Mouse (Mus musculus): Measurements from ENCODE around the gene Hoxa9.

The Hoxa9 gene

DNA sequence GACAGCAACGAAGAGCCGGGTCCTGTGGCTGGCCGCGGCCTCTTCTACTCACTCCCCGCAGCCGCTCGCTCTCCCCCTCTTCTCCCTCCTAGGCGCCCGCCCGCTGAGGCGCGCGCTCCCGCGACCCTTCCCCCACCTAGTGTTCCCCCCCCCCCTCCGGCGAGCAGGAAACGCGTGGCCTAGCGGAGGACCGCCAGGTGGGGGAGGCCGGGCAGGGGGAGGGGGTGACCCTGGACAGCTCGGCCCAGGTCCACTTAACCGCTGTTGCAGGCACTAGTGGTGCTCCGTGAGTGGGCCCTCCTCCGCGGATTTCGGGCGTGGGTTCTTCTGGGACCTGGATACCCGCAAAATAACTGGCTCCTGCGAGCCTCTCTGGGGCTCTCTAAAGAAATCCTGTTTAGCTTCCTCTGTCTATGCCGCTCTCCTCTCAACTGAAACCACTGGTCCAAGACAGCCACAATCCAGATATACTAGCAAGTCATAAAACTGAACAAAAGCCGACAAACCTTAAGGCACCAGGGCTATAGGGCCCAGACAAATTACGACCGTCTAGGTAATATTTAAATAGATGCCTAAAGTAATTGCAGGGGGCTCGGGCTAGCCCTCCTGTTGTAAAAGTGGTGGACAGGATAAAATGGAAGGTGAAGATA, at the start of gene Hoxa9:
TSS of gene Hoxa9 (minus strand) at position 574 of the 650 bp plus-strand sequence.
- DNase-seq (ENCODE audit: low spot score) = no peak

DNA sequence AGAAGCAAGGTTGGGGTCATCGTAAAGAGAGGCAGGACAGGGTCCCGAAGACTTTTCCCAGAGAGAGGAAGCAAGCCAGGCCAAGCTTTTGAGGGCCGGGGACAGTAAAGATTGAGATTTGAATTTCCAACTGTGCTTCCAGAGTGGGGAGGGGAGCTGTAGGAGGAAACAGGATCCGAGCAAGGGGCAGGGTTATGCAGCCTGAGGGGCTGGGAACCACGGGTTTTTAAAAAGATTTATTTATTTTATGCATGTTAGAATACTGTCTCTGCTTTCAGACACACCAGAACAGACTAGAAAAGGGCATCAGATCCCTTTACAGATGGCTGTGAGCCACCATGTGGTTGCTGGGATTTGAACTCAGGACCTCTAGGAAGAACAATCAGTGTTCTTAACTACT, 46.0 kb upstream of the Hoxa9 start:
- no peak for DNase-seq (ENCODE audit: low spot score)

DNA sequence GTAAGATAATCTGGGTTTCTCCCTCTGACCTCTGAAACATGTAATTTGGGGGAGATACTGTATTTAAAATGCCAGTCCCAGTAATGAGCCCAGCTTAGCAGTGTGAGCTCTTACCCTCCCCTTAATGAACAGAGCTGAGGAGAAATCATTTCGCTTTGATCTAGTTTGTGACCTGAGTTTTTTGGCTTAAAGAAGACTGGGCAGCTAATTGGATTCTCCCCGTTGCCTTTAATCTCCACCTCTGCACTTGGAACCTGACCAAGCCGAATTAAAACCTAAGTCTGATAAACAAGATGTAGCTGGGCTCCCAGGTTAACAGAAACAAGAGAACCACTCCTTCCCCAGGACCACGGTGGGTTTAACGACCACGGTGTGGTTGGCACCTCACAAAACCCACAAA, 45.5 kb upstream of the Hoxa9 start:
- DNase-seq (ENCODE audit: low spot score) = no peak

GRCm38 (mm10) chr6:52275563-52276280, 44.8 kb upstream of the Hoxa9 start:
- DNase-seq (ENCODE audit: low spot score) = no peak

DNA sequence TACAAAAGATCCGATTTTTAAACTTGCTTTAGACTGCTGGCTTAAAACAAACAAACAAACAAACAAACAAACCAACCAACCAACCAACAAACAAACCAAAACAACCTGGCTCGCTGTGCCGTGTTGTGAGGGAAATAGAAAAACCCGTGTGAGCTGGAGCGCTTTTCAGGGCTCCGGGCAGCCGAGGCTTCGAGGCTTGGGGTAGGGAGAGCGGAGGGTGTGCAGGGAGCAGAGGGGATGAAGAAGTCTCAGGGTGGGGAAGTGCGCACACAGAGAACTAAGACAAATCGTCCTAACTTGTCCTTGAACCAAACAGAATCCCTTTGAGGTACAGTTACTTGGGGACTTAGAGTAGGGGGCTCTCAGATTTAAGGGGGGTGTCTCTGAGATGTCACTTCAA, 43.7 kb upstream of the Hoxa9 start:
- DNase-seq (ENCODE audit: low spot score) = no peak

GRCm38 (mm10) chr6:52273656-52274280, 42.9 kb upstream of the Hoxa9 start:
- DNase-seq (ENCODE audit: low spot score) = no peak

DNA sequence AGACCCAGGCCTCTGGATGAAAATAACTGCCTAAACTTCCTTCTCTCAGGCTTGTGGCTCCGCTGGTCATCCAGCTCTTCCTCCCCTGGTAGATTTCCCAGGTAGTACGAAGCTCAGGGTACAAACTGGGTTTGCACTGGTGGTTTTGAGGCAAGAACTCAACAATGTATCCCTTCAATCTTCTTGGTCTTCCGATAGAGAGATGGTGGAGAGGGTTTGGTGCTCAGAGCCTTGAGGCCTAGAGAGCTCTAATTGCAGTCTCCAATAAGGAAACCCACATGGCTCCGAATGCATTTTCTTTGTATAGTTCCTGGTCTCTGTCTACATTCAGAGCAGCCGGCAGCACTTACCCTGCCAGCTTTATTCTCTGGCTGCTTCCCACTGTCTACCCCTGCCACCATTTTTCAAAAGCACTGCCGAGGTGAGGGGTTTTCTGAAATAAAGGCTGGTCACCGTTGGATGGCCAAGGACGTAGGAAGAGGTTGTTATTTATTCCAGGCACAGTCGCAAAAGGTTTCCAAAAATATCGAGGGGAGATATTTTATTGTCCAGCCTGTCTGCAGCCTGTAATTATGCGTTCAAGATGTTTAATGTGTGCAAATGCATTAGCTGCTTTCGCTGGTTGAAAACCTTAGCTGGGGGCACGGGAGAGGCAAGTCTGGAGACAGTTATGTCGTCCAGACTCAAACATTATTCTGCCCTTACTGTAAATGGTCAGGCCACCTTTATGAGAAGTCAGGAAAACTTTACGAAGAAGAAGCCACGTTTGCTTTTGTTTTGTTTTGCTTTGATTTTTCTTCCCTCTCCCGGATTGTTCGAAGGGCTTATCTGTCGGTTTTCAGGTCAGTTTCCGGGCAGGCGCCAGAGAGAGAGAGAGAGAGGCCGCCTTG, 42.1 kb upstream of the Hoxa9 start:
- DNase-seq (ENCODE audit: low spot score) = no peak

DNA sequence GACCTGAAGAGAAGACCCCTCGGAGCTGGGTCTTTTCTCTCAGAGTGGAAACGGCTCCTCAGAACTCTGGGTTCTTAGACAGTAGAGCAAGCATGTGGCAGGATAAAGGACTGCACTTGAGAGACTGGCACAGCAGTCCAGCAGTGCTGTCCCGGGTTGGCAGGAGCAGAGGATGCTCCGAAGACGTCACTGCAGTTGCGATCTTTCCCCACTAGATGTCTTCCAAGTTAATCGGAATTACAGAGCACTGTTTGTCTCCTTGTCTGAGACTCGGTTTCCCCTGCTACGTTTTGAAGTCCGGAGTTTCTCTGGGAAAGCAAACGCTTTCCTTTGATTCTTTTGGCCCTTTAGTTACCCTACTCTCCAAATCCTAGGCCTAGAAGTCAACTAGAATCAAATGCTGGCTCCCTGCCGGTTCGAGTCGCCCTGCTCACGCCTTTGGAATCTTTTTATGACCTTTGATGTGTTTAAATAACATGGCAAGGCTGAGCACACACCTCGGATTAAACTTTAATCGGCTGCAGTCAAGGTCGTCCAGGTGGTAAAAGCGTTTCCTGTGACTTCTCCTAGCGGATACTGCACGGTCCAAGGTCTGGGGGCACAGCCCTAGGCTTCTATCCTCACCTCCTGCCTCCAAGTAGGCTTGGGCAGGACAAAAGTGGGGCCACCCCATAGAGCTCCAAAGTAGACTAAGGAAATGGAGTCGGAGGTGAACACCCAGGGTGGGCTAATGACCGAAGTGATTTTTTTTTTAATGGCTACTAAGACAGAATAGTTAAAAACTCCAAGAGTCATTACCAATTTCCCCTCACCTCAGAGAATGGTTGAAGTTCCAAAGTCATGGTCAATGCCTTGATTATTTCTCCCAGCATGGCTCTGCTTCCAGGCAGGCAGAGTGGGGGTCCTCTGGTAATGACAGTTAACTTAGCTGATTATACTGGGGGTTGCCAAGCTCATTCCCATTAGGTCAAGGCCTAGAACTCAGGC, 39.9 kb upstream of the Hoxa9 start:
- no peak for DNase-seq (ENCODE audit: low spot score)

GRCm38 (mm10) chr6:52268756-52269155, 37.9 kb upstream of the Hoxa9 start:
- no peak for DNase-seq (ENCODE audit: low spot score)

DNA sequence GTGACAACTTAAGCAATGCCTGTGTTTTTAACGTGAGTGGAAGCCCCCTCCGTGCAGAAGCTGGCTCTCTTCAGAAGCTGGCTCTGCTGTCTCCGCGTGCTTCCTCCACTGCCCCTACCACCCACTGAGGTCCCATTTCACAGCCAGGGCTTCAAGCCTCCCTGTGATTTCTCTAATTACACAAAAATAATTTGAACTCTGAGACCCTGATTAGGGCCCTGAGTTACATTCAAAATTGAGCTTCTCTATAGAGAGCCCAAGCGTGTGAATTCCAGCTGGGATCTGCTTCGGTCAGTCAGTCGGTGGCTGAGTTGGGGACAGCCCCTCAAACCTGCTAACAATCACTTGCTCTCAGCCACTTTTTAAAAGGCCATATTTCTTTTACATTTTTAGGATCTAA, 37.5 kb upstream of the Hoxa9 start:
- no peak for DNase-seq (ENCODE audit: low spot score)

DNA sequence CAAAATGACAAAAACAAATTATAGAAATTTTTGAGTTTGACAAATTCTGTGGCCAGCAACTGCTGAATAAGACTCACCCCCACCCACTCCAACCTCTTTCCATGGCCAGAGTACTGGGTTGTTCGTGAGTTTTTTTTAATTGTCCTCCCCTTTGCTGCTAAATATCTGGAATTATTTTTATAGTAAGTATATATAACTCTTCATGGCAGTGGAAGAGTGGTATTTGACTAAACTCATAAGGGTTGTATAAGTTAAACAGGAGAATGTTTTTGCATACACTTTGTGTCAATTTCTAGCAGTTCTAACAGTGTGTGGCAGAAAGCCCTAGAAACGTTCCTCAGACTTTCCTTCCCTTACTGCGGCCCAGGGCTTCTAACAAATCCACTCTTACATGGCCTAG, 36.8 kb upstream of the Hoxa9 start:
- no peak for DNase-seq (ENCODE audit: low spot score)

DNA sequence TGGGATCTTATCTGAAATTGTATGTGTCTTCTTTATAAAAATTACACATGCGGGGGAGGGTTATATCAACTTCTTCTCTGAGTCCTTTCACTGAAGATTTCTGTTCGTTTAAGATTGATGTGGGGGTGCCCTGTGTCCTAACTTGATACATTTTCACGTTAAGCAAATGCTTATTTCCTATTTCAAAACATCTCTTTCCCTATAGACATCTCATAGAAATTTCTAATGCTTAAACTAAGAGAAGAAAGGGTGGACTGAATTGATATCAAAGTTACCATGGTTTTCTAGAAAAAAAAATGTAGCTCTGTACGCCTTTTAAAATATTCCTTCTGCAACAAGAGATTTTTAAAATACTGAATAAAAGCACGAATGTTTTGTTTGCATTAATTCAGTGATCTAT, 36.3 kb upstream of the Hoxa9 start:
- DNase-seq (ENCODE audit: low spot score) = no peak

DNA sequence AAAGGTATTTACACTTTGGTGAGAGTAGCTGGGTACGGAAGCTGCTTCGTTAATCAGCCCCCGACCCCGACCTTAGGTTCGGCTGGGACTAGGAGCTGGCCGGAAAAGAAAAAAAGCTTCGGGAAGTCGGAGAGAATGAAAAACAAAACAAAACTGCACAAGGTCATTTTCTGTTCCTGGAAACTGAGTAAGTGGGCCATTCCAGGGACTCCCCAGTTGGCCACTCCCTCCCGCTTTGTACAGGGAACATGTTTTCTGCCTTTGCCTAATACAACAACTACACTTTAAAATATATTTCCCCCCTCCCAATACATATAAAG, 35.7 kb upstream of the Hoxa9 start:
- no peak for DNase-seq (ENCODE audit: low spot score)

DNA sequence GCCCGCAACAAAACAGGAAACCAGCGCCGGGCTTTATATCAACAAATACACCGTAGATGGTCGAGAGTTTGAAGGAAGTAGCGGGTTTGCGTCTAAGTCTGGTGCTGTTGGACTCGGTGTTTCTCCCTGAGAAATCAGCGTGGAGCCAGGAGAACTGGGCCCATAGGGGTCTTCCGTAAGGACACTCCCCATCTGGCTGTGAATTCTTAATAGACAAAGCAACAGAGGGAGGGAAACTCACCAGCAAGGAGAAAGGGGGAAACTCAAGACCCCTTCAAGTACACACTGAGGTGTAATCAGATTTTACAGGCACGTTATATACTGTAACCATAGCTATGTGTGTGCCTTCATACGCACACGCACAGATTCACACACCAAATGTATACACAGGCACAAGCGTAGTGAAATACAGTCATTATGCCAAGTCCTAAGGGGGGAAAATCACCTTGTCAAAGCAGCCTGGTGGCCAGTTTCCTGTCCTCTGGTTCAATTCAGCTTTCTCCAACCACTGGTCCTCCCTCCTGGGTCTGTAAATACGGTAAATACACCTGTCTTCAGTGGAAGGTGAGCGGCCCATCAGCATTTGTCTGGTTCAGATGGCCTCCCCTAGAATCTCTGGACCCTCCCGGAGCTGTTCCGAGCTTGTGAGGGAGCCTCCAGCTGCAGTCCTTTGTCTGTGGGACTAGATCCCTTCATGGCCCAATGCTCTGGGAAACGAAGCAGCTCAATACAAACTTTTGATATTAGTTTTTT, 35.2 kb upstream of the Hoxa9 start:
- DNase-seq (ENCODE audit: low spot score) = no peak

GRCm38 (mm10) chr6:52265306-52265912, 34.5 kb upstream of the Hoxa9 start:
- DNase-seq (ENCODE audit: low spot score) = no peak

- DNase-seq (ENCODE audit: low spot score) = no peak
These were observed 33.4 kb upstream of the Hoxa9 start for GRCm38 (mm10) chr6:52264106-52264790.

DNA sequence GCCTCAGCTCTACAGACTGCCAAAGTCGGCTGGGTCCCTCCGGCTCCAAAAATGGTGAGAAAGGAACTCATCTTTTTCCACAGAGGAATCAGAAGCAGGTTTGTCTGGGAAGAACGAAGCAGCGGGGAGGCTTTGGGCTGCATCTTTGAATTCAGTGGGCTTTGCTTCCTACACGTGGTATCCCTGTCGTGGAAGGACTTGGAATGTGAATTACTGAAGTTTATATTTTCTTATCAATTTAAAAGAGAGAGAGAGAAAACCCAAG, 32.4 kb upstream of the Hoxa9 start:
- no peak for DNase-seq (ENCODE audit: low spot score)

DNA sequence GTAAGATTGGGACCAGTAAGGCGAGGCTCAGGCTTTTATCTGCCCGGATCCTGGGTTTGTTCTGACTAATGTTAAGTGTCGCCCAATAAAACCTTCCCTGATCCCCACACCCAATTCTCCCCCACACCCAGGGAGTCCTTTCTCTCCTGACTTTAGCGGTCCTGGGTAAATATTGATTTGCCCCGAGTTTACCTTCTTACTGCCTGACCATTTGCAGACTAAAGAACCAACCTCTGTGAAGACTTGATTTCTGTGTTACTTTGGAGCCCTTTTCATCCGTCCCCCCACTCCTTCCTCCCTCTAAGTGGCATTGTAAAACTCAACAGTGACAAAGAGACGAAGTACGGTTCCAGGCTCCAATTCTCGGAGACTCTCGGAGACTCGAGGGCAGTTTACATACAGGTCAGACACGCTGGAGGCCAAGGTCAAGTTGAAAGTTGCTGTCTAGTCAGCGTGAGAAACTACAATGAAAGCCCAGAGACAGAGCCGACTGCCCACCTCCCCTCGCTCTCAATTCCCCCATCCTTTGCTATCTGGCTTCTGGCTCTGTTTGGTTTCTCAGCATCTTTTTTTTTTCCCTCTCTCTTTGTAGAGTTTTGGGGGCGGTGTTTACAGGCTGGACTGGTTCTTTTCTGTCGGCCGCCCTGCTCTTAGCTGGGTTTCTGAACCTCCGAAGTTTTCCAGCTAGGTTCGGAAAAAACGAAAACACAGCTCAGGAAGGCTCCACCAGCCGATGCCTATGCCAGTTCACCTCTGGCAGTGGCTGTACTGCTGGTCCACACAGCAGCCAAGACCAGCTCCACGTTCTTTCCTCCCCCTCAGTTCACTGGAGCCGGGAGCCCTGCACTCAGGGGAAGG, 31.8 kb upstream of the Hoxa9 start:
- no peak for DNase-seq (ENCODE audit: low spot score)
